Mouse (Mus musculus) bone marrow macrophage, adult 2 months (primary cell): Measurements from ENCODE around the gene Fcho1. TPM values are rescaled to one million over a fixed set of nuclear protein-coding genes. Genes with fewer than 3 reads are reported as not detected.
"Not testable (repeated sequence)": the region's sequence is repeated elsewhere in the genome, so short reads cannot be mapped to it uniquely, and the experiment has no call there.

Source experiments
- H3K27ac ChIP-seq: 2 replicates; pipeline ENCODE4 v1.5.1; 2012; ENCODE audit warnings: low read depth, low read length; ENCODE audit not compliant: insufficient read depth
- H3K4me1 ChIP-seq: 2 replicates; pipeline ENCODE4 v1.6.1; 2012; ENCODE audit warnings: low read length; ENCODE audit not compliant: control insufficient read depth, insufficient read depth
- H3K4me3 ChIP-seq: 2 replicates; pipeline ENCODE4 v1.5.1; 2012; ENCODE audit warnings: mild to moderate bottlenecking, low read length, moderate library complexity; ENCODE audit not compliant: insufficient read depth
- CTCF ChIP-seq: IDR thresholded peaks from 2 replicates; pipeline ENCODE4 v1.5.1; 2012; ENCODE audit warnings: low read depth, mild to moderate bottlenecking, low read length, moderate library complexity
- POLR2A ChIP-seq: IDR thresholded peaks from 2 replicates; pipeline ENCODE4 v1.6.1; 2012; ENCODE audit warnings: mild to moderate bottlenecking, low read depth, low read length, borderline replicate concordance
- polyA plus RNA-seq: library from polyadenylated mRNA; stranded (reverse); fragments of >200 nt; gene quantifications from 2 replicates; pipeline ENCODE4 v1.2.4, GENCODE M21; 2012; ENCODE audit not compliant: missing spikeins, insufficient read depth, insufficient read length

Fcho1 gene
- polyA plus RNA-seq, 1 experiment, result 7.2 TPM

- Histone ChIP-seq H3K4me1 (peaks cover 11% of the 10 kb centered on the region), H3K4me3 (no peak overlapping the region), H3K27ac (no peak overlapping the region)
- TF ChIP-seq CTCF, result no peak
Observed at GRCm38 (mm10) chr8:71741687-71742114, 16.2 kb upstream of the Fcho1 start.

- Histone ChIP-seq H3K4me3 (no peak overlapping the region), H3K4me1 (peaks cover 8% of the 10 kb centered on the region), H3K27ac (no peak overlapping the region)
- TF ChIP-seq POLR2A, result no peak
- TF ChIP-seq CTCF, result no peak
Observed at GRCm38 (mm10) chr8:71741226-71741625, 15.7 kb upstream of the Fcho1 start.

- not testable (repeated sequence) for H3K4me1 ChIP-seq, H3K4me3 ChIP-seq, H3K27ac ChIP-seq
Observed at GRCm38 (mm10) chr8:71738316-71738715, 12.8 kb upstream of the Fcho1 start.

- Histone ChIP-seq H3K4me1 (peaks cover 3% of the 10 kb centered on the region; the same call in 1 of the 2 replicates), H3K27ac (no peak overlapping the region), H3K4me3 (no peak overlapping the region)
- TF ChIP-seq CTCF (peak; percentile 26; the same call in 1 of the 2 replicates), POLR2A (no peak)
Observed at GRCm38 (mm10) chr8:71731652-71732230, 6.2 kb upstream of the Fcho1 start.

- no peak overlapping the region for H3K27ac ChIP-seq
- no peak for TF ChIP-seq CTCF
- no peak for TF ChIP-seq POLR2A
- peak overlapping the region; percentile 55 for H3K4me3 ChIP-seq
- peaks cover 3% of the 10 kb centered on the region; the same call in 1 of the 2 replicates for H3K4me1 ChIP-seq
Observed at GRCm38 (mm10) chr8:71728826-71729620, 3.5 kb upstream of the Fcho1 start.

- no peak for TF ChIP-seq POLR2A
- TF ChIP-seq CTCF, result no peak
- H3K27ac ChIP-seq, result no peak overlapping the region
- H3K4me3 ChIP-seq, result peak overlapping the region; percentile 55
- peaks cover 3% of the 10 kb centered on the region; the same call in 1 of the 2 replicates for H3K4me1 ChIP-seq
Observed at GRCm38 (mm10) chr8:71728240-71728785, 2.8 kb upstream of the Fcho1 start.

GRCm38 (mm10) chr8:71724389-71724788 lies 1.1 kb downstream of the Fcho1 start:
- no peak for TF ChIP-seq CTCF
- Histone ChIP-seq H3K4me3 (no peak overlapping the region), H3K27ac (no peak overlapping the region), H3K4me1 (peaks cover 3% of the 10 kb centered on the region; the same call in 1 of the 2 replicates)

- no peaks in the 10 kb centered on the region for H3K4me1 ChIP-seq
- H3K27ac ChIP-seq, result no peak overlapping the region
- TF ChIP-seq CTCF (no peak), POLR2A (no peak)
- no peak overlapping the region for H3K4me3 ChIP-seq
Observed at GRCm38 (mm10) chr8:71723047-71723551, 2.4 kb downstream of the Fcho1 start.

GRCm38 (mm10) chr8:71719928-71720457 lies 5.5 kb downstream of the Fcho1 start:
- Histone ChIP-seq H3K27ac (no peak overlapping the region), H3K4me3 (no peak overlapping the region), H3K4me1 (no peaks in the 10 kb centered on the region)
- TF ChIP-seq CTCF, result no peak
- TF ChIP-seq POLR2A, result no peak

- TF ChIP-seq POLR2A, result no peak
- no peak for TF ChIP-seq CTCF
- H3K4me3 ChIP-seq, result no peak overlapping the region
- no peaks in the 10 kb centered on the region for H3K4me1 ChIP-seq
- H3K27ac ChIP-seq, result no peak overlapping the region
Observed at GRCm38 (mm10) chr8:71719218-71719617, 6.3 kb downstream of the Fcho1 start.
